Mouse (Mus musculus): Measurements from ENCODE around the gene Enah.

Enah gene

DNA sequence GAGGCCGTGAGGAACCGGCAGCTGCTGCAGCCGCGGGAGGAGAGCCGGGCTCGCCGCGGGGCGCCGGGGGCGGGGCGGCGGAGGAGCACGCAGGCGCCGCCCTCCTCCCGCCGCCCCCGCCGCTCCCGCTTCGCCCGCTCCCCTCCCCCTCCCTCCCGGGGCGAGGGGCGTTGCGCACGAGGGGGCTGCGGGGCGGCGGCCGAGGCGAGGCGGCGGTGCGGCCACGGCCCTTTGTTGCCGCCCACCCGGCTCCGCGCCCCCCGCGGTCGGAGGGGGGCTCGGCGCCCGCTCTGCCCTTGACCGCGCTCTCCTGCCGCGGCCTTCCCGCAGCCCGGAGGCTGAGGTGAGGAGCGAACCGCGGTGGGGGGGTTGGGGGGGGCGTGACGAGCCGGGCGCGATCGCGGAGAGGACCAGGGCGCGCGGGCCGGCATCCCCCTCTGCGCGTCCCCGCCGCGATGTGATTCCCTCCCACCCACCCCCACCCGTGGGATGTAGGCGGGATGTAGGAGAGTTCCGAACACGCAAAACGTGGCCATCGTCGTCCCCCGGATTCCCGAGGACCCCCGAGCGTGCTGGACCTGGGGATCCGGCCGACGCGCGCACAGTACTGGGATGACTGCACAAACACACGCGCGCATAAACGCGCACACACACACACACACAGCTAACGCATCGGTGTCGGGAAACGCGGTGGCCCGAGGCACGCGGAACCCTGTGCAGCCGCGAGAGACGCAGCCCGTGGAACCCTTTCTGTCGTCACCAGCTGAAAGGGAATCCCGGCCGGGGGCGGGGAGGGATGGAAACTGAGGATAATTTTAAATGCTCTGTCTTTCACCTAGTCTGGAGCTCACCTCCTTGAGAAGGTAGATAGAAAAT lies at the start of gene Enah:
Gene Enah, minus strand, starts transcription at position 65 of the 876 bp plus-strand sequence.
- peak; percentile 62 for DNase-seq

DNA sequence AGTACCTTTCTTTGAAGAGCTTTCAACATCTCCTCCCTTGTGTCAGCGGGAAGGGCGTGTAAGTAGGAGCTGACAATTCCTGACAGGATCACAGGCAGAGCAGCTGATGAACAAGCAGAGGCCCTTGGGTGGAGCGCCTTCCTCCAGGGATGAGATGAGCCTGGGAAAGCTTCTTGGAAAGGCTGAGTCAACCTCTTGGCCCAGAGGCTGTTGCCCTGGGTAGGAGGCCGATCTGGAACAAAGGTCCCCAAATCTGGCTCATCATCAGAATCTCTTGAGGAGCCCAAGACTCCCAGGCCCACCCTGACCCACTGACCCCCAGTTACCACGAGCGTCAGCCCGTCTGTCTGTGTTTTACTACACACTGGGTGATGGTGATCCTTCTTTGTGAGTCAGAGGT lies 48.3 kb upstream of the Enah start:
- DNase-seq: no peak

DNA sequence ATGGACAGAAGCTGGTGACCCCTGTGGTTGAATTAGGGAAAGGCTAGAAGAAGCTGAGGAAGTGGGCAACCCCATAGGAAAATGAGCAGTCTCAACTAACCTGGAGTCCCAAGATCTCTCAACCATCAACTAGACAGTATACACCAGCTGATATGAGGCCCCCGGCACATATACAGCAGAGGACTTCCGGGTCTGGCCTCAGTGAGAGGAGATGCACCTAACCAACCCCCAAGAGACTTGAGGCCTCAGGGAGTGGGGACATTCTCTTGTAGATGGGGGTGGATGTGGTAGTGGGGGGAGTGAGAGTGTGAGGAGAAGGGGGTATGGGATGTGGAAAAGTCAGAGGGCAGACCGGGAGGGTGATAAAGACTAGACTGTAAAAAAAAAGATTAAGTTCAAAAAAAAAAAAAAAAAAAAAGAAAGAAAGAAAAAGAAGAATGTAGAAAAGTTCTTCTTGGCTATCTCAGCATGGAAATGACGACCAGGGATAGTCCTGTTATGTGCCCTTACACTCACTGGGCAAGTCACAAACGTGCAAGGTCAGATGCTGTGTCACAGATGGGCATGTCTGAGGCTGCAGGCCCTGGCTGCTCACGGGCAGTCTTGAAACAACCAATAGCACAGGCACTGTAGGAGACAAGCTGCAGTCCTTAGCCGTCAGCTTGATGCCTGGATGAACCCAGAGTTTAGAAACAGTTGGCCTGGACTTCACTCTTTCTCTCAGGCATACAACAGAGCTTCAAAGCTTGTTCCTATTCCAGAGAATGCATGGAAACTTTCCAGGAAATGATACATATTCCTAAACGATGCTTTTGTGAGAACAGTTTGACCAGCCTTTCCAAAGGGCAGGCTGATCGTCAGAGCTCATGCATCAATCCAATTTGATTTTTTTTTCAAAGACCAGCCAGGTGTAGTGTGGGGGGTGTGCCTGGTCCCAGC lies 47.0 kb upstream of the Enah start:
- no peak for DNase-seq

DNA sequence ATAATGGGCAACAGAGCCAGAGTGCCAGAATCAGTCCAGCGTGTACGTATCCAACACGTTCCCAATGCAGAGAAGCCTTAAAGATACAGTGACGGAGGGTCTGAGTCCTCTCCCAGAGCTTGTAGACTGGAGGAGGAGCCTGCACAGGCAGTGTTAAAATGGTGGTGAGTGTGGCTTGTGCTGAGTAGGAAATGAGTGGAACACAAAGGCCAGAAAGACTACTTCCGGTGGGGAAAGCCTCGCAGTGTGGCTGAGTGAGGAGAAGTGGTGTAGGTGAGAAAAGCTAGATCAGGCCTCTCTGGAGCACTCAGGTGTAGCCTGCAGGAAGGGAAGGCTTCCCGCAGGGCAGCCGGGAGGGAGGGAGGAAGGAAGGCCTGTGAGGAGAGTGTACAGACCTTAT lies 43.9 kb upstream of the Enah start:
- no peak for DNase-seq

DNA sequence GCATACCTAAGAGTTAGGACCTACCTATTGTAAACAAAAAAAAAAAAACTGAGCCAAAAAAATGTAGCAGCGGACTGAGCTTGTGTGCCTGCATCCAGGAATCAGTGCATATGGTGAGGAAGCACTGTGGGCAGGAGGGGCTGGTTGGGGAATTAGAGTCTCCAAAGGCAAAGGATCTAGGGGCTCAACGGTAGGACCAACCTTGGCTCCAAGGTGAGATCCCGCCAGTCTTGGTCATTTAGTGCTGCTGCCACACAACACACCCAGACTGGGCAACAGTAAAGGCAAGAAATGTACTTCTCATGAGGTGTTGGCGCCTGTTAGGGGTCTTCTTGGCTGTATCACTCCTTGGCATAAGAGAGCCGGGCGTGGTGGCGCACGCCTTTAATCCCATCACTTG lies 43.0 kb upstream of the Enah start:
- DNase-seq: no peak

DNA sequence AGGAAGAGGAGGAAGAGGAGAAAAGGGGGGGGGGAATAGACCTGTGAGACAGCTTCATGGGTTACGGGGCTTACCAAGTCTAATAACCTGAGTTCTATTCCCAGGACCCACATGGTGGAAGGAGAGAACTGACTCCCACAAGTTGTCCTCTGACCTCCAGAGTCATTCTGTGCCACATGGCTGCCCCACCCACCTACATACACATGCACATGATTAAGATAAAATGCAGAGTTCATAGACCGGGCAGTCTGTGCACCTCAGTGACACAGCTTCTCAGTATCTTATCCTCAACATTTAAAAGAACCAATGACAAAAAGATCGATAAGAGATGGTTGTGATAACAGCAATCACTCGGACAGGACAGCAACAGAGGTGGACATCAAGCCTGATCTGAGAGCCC lies 41.4 kb upstream of the Enah start:
- no peak for DNase-seq

DNA sequence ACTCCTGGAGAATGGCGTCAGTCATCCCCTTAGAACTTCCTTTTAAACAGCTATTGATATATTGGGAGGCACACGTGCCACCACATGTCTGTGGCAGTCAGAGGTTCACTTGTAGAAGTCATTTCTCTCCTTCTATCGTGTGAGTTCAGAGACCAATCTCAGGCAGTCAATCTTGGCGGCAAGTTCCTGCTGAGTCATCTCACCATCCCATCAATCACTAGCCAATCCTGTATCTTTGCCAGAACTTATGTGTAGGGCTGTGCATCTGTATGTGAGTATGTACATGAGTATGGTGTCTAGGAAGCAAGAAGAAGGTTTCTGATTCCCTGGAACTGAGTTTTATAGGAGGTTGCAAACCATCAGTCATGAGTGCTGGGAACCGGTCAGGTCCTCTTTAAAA lies 40.0 kb upstream of the Enah start:
- DNase-seq: no peak

DNA sequence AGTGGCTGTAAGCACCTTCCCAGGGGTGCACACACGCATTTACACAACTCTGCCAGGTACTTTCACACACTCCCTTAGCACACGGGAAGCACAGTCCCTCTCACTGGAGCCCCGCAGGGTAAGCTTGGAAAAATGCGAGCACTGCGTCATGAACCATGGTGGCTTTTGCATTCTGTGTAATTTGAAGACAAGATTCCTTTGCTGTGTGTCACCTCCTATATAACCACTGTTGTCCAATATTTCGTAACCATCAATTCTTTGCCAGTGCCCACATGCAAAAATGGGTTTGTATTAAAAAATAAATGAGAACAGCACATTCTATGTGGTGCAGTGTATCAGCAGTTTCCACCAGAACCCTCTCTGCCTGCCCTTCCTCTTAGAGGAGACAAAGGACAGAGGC lies 38.2 kb upstream of the Enah start:
- DNase-seq: no peak

DNA sequence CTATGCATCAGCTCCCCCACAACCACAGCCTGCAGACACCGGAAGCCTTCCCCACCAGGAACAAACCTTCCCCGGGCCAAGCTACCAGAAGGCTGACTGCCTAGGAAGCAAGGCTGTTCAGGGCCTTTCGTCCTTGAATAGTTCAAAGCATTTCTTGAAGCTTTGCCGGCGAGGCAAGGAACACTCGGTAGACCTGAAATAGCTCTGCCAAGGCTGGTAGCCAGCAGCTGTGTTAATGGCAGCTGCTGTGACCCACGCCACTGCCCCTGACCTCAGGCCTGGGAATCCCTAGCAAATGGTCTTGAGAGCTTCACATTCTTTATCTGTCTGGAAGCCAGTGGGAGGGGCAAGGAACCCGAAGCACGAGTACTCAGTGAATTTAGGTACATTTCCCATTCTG lies 35.3 kb upstream of the Enah start:
- DNase-seq: no peak

DNA sequence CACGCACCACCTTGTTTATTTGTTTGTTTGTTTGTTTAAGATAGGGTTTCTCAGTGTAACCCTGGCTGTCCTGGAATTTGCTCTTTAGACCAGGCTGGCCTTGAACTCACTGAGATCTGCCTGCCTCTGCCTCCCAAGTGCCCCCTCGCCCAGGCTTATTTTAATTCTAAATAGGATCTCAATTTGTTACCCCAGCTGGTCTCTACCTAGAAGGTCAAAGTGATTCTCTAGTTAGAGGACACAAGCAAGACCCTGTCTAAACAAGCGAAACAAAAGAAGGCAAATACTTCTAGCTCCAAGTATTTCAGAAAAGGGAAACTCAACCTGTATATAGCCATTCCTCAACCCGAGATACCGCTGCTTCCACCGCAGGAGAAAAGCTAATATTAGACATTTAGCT lies 34.9 kb upstream of the Enah start:
- no peak for DNase-seq

DNA sequence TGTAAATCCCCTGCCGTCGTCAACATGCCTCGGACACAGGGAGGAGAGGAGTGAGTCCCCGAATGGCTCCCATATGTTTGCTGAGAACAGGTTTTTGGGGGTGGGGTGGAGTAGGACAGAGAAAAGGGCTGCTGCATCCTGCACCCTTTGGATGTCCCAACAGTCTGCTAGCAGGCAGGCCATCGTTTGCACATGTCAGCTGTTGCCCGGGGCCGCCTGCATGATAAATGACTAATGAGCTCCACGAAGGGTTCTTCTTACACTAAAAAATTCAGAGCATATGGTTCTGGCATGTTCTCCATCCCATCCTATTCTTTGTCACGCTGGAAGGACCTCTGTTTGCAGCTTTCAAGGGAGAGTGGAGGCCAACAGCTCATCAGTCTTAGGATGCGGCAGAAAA lies 33.2 kb upstream of the Enah start:
- no peak for DNase-seq

DNA sequence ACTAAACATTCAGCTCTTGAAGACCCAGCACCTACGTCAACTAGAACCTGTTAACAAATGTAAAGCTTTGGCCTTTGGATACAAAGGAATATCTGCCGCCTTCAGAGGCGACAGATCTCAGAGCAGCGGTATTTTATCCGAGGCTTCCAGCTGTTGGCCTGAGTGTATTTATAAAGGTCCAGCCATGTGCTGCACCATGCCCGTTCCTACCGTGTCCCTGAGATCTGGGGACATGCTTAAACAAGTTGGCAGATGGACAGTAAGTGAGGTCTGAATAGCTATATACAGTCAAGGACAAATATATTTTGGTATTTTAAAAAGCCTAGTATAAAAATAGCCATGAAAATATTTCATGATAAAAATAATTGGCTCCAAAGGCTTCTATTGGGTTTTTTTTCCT lies 32.6 kb upstream of the Enah start:
- no peak for DNase-seq

DNA sequence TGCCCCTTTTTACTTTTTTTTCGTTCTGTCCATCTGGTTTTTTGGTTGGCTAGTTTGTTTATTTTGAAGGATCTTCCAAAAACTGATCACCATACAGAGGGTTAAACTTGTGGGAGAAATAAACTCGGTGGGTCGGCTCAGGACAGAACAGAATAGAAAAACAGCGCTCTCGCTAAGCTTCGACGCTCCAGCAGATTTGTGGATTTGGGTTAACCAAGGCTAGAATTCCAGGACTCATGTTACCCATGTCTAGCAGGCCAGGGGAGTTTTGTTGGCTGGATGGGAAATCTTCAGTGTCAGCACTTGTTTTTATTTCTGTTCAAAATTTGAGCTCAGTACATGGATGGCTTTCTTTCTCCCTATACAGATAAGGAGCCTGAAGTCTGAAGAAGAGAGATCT lies 30.0 kb upstream of the Enah start:
- DNase-seq: no peak

DNA sequence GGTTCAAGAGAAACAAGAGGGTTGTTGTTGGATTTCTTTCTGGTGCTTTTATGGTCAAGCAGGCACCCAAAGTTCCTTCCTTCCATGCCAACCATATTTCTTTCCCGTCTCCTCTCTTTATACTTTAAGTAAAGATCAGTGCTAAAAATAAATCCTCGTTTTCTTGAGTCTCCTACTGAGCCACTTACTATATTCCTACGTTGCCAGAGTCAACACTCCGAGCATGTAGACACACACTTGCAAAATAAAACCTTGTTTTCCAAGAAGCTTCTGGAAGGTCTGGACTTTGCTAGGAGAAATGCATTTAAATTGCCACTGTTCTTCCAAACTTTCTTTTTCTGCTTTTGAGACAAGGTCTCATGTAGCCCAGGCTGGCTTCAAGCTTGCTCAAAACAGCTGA lies 28.3 kb upstream of the Enah start:
- no peak for DNase-seq

DNA sequence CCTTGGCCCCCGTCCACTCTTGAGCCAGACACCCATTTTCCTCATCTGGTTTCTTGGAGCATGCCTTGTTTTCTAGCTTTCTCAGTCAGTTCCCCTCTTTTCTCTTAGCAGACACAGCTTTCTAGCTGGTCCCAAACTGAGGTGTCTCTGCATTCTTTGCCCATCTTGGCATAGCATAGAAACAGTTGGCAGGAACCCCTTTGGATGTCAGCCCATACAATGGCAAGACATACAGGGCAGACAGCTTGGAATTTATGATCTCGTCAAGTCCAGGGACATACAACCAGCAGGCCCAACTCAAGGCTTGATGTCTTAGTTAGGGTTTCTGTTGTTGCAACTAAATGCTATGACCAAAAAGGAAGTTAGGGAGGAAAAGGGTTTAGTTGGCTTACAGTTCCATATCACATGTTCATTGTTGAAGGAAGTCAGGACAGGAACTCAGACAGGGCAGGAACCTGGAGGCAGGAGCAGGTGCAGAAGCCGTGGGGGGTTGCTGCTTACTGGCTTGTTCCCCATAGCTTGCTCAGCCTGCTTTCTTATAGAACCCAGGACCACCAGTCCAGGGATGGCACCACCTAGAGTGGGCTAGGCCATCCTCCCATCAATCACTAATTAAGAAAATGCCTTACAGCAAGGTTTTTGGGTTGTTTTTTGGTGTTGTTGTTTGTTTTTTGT lies 27.4 kb upstream of the Enah start:
- DNase-seq: no peak

DNA sequence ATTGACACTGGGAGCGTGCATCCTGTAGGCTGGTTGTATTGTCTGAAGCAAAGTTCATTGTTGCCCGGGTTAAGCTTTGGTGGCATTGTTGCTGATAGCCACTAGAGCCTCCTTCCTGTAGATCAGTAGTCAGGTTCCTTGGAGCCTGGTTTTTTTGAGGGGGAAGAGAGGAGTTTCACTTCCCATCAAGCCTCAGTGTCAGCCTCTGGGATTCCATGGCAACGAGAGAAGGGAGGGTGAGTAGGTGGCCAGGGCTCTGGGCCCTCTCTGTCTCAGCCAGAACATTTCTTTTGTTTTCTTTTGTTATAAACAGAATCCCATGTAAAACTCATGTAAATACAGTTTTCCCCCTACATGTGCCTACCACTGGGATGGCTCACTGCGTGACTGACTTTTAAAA lies 25.4 kb upstream of the Enah start:
- no peak for DNase-seq

DNA sequence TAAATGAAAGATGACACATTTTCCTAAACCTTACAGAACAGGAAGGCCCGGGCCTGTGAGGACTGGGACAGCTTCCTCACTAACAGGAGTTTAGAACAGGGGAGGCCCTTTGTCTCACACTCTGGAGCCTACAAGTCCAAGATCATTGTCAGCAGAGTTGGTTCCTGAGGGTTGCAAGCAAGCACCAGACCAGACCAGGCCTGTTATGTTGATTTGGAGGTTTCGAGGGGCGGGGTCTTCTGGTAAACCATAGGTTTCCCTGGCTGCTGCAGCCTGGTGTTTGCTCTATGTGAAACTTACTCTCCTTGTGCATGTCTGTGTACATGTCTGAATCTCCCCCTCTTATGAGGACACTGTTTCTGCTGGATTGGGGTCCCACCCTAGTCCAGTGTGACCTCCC lies 20.7 kb upstream of the Enah start:
- DNase-seq: no peak

DNA sequence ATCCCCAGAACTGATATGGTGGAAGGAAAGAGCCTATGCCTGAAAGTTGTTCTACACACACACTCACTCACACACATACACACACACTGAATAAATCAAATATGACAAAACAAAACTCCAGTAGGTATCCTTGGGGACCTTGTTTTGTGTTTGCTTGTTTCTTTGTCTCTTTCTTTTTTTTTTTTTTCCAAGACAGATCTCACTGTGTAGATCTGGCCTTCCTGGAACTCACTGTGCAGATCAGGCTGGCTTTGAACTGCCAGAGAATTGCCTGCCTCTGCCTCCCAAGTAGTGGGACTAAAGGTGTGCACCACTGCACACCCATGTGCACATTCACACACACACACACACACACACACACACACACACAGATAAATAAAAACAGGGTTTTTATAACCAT lies 12.0 kb upstream of the Enah start:
- no peak for DNase-seq

DNA sequence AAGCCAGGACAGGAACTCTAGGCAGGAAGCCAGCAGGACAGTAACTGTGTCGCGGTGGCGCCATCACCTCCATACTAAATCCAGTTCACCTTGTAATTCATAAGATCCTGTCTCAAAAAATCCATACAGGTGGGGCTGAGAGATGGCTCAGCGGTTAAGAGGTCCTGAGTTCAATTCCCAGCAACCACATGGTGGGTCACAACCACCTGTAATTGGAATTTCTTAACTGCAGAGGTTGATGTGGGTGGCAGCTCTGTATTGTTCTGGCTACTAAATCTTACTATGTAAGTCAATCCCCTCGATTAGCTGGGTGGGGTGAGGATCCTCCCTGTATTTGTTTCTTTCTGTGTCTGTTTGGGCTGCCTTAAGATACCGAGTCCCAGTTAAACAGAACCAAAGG lies 11.3 kb upstream of the Enah start:
- no peak for DNase-seq

DNA sequence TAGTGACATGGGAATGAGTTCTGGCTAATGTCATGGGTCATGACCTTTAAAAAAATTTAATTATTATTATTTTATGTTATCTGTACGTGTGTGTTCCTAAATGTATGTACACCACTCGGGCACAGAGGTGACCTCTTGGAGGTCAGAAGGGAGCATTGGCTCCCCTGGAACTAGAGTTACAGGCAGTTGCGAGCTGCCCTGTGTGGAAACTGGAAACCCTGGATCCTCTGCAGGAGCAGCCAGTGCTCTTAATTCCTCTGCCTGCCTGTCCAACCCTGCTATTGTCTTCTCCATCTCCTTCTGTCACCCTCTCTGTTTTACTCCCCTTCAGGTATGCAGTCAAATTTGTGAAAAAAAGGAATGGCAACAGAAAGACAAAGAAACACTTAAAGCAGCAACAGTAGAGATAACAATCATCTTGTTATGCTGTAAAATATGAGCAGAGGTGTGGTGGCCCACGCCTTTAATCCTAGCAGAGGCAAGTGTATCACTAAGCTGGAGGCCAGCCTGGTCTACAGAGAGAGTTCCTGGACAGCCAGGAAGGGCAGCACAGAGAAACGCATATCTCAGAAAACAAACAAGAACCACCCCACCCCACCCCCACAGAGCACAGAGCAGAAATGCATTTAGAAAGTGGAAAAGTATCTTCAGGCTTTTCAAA lies 10.3 kb upstream of the Enah start:
- DNase-seq: no peak

DNA sequence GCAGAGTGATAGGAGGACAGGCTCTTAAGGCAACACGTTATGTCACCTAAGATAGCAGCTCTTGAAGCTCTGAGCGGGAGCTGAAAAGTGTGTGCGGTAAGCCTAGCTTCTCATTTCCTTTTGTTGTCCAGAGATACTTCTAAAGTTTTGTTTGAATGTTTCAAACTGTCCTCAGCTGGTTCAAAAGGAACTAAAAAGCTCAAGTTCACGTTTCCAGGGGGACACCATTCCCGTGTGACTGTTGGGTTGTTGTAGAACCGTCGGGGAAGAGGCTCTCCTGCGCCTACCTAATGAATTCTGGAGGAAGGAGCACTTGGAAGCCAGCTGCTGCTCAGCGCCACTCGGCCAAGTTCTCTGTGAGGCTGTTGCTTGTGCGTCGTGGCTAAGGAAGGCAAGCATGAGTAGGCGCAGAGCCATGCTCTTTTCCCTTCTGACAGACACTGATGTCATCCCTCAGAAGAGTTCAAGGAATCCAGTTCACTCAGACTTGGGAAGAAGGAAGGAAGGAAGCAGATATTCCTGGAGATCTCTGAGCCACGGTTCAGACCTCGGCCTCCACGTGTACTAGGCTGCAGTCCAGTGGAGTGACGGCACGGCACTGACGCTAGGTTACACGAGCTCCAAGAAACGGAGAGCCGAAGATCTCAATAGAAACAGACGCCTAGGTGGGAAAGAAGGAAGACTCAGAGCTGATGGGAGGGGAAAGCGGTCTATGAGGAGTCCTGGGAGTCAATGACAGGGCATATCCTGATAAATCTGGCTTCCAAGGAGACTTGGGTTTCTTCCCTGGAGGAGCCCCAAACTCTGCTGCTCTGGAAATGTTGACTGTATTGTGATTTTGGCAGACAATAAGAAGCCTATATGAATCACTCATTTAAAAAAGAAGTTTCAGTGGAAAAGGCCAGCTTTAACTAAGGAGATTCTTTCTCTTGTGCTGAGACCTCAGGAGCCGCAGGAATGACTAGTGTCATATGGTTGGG lies 8.7 kb upstream of the Enah start:
- peak; percentile 57 for DNase-seq

Measured in lung, postnatal 10 days (tissue).